Mouse (Mus musculus): ENCODE measurements around the gene Mast4.

The Mast4 gene

DNA sequence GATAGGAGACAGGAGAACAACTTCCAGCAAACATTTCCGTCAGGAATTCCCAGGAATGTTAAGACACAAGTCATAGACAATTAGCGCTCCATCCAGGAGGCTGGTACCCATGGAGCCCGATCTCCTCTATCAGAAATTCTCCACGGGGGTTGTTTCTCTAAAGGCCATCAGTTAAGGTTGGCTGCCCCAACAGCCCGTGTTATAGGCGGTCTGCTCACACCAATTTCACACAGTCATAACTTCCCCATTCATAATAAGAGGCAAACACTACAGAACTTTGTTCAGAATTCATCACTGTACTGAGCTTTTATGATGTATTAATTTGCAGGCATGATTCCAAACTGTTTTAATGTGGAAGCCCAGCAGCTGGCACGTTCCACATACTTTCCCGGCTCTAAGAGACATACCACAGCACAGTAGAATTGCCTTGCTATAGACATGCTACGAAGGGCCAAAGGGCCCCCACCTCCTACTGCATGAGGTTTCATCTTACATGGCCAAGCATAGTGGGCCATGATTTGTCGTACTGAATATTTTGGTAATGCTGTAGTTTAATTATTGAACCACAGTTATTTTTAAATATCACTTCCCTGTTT is 19.1 kb downstream of the Mast4 start:
- no peak for DNase-seq

DNA sequence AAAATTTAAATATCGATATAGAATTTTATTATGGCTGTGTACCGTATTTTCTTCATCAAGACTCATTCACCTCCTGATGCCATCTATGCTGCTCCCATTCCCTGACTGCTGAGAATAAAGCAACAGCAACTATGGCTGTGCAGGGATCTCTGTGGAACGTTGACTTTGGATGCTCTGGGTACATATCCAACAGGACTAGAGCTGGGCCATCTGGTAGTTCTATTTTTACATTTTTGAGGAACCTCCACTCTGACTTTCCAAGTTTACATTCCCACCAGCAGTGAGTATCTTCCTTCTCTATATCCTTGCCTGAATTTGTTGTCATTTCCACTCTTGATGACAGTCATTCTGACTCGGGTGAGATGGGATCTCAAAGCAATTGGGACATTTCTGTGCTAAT is 26.0 kb downstream of the Mast4 start:
- no peak for DNase-seq

DNA sequence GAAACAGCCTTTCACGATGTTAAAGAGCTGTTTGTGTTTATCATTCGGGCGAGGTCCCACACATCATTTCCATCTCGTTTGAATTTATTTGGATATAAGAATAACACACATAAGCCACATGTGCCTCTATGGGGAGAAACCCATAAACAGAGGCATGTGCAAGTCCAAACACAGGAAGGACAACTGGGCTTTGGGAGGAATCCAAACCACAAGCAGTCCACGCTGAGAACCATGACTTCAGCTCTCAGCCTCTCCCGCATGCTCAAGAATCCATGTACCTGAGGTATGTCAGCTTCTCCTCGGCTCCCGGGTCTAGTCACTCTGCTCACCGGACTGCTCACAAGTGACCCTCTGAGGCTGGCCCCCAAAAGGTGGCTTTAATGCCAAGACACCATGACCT is 30.5 kb downstream of the Mast4 start:
- no peak for DNase-seq

DNA sequence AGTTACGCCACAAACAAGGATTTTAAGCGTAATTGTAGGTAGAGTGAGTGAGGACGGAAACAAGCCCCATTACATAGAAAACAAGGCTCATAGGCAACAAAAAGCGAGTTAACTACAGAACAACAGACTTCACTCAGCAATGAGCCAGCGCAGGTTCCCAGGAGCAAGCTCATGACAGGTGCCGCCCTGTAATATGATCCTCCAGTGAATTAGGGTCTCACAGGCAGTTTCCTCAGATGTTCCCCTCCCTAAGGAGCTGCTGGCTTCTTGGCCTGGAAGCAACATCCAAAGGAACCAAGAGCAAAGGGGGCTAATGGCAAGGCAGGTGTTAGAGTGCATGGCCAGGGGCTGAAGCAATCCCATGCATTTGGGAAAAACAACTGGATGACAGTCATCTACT is 31.8 kb downstream of the Mast4 start:
- DNase-seq = no peak

DNA sequence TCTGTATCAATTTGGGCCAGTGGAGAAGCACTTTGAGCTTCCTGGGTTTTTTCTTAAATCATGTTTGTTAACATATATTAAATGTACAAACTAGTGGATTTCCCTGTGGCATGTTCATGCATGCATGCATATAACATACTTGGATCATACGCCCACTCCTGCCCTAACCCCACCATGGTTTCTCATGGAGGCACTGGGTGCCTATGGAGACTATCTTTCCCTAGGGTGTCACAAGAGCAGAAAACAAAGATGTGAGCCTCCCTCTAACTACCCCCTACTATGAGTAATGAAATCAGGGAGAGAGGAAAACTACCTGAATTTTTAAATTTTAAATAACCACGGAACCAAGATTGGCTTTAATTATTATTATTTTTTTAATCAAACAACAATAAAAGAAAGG is 32.2 kb downstream of the Mast4 start:
- no peak for DNase-seq

DNA sequence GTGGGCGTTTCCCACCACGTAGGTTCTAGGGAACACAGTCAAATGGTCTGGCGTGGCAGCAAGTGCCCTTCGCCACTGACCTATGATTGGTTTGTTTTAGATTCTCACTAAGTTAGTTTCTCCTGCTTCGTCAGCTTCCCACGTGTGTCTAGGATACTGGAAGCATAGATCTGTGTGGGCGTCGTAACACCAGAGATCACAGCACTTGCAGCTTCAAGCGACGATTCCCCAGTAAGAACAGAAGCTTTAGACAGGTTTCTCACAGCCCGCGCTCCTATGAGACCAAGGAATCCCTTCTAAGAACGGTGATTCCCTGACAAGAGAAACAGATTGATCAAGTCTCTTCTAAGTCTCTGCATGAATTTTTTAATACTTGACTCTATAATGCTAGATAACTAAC is 39.9 kb downstream of the Mast4 start:
- no peak for DNase-seq

DNA sequence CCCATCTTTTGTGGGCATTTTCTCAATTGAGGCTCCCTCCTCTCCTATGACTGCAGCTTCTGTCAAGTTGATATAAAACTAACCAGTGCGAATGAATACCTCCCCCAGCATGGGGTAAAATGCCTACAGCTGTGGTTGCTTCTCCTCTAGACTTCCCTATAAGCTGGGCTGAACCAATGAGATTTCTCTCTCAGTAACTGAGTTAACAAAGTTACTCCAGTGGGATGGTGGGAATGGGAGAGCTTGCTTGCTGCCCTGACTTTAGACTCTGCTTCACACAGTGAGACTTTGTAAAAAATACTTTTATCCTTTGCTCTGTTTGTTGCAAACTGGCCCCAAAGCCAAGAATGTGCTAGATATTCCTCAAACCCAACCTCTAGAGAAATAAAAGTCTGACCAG is 41.2 kb downstream of the Mast4 start:
- no peak for DNase-seq

DNA sequence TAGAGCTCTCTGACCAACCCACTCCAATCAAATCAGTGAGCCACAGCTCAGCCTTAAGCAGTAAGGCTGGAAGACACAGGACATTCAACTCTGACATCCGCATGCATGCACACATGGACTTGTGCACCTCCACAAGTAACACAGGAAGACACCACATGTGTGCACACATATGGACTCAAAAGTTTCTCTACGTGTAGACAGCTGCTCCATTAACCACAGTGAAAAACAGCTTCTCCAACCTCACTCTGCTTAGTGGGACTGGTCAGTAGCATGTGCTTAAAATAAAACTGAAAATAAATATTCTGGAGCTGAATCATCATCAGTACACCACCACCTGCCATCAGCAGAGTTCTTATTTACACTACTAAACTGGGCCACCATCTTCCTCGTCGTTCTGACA is 43.2 kb downstream of the Mast4 start:
- no peak for DNase-seq

DNA sequence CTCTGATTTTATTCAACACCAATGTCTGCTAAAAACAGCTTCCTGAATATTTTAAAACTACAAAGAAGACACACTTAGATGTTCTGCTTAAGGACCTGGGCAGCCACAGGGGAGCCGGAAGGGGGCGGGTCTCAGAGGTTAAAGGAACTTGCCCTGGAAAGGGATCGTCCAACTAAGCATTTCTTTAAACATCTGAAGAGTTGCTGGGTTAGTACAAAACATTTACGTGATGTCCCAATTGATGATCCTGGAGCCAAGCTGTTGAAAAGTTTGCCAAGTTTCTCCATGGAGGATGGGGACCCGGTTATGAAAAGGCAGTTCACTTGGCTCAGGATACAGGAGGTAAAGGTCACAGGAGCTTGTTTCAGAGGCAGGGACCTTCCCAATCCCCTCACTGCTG is 48.5 kb downstream of the Mast4 start:
- peak; percentile 80 for DNase-seq

DNA sequence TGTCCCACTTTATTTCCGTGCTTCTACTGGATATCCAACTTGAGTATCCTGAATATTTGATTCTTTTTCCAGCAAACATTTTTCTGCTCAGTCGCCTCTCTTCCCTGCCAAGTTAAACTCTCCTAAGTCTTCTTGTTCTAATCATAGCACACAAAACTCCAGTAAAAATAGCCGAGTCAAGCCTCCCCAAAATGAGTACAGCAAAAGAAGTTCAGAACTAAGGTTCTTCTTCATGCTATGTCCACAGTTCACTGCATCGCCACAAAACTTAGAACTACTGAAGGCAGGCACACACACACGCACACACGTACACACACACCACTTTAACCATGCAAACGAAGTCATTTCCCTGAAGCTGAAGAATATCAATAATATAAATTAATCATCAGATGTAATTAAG is 49.3 kb downstream of the Mast4 start:
- no peak for DNase-seq

DNA sequence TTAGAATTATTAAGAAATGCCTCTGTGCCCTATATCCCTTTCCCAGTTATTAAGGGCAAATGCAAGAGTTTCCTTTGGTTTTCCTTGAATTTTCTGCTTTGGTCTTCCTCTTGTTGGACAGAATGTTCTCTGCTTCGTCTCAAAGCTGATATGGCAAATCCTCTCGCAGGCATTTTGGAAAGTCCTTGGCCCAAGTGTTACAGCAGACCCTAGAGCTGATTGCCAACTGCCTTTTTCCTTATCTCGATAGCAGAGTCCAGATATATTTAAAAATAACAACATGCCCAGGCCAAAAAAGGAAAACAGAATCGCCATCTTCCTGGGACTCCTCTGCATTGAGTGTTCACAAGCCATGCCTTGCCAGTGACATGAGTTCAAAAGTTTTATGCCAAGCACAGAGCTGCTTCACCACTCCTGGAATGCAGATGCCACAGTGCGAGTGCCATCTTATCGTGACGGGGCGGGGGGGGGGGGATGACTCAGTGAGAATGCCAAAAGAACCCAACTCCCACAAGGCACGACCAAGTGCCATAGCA is 63.4 kb downstream of the Mast4 start:
- DNase-seq = no peak

DNA sequence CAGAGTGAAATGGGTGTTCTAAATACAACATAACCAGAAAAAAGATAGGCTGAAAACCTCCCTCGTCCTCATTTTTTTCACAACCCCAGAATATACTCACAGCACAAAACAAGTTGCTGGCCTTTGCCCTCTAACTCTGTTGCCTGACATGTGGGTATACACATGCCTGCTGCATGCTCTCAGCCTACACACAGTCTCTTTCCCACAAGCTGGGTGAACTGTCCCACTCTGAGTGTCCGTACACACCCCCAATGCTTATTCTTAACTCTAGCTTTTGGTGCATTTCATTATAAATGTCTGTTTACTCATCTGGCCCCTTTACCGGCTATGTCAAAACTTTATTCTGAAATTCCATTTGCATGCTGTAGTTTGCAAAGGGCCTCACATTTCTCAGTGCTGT is 71.6 kb downstream of the Mast4 start:
- no peak for DNase-seq

DNA sequence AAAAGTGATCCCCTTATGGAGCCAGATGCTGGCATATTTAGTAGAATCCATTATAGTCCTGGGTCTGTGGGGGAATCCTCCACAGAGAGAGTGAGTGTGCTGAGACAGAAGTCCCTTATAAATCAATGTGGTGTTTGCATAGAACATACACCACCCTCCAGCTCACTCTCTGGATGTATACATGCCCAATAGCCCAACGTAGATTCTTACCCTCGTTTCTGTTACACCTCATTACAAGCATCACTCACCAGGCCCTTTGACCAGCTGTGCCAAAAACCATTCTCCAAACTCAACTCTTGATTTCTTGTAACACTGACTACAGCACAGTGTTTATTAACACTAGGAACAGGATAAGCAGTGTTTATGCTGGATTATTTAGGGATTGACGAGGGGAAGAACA is 72.2 kb downstream of the Mast4 start:
- DNase-seq = no peak

DNA sequence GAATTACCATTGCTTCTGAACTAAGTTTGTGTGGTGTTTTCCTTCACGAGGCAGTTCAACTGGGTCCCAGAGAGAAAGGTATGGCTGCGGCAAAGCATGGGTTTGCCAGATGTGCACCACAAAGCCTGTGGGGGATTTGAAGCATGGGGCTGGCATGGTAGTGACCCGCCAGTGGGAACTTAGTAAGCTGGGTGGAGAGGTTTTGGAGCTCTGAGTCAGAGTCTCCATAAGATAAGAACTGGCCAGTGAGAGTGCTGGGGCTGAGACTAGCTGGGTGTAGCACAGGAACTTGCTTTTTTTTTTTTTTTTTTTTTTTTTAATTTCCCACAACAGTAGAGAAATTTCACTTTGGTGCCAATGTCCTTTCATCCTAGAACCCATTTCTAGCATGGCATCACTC is 73.9 kb downstream of the Mast4 start:
- DNase-seq = no peak

DNA sequence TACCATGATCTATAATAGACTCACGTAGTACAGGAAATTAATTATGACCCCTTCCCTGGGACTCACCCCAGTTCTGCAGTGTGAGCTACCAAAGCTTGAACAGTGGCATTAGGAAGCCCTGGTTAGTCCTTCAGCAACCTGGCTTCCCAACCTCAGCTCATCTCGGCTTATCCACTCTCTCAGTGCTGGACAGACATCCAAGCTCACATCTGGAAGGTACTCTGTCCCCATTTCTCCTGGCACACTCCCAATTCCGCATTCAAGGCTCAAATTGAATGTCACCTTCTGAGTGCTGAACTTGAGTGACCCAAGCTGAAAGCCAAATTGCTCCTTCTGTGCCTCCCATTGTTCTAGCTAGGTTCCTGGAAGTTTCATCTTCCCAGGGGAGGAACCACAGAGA is 76.2 kb downstream of the Mast4 start:
- DNase-seq = no peak

DNA sequence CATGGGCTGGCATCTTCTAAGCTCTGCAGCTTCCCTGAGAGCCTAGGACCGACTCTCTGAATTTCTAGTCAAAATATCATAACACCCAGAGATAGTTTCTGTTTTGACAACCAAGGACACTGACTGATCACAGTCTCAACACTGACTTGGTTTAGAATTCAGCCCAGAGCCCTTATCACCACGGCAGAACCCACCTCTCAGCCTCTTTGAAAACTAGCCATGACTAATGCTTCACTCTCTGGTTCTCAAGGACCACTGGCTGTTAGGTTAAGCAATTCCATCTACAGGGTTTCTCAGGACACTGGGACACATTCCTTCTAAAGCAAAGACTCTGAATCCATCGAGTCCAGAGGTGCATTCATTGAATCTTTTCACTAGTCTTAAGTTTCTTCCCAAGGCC is 79.4 kb downstream of the Mast4 start:
- no peak for DNase-seq

DNA sequence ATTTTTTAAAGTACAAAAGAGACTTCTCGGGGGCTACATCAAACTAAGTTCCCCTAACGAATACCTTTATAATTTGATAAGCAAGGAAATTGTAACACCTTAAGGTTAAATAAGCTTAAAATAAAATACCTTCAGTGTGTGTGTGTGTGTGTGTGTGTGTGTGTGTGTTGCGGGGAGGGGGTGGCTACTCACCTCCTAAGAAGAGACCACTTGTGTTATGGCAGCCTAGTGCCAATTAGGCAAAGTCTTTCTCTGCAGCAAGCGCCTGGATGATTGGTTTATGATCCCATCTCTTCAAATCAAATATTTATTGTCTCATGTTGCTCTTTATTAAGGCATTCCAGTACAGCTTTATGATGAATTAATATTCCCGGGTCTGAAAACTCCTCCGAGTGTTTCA is 81.2 kb downstream of the Mast4 start:
- DNase-seq = no peak

DNA sequence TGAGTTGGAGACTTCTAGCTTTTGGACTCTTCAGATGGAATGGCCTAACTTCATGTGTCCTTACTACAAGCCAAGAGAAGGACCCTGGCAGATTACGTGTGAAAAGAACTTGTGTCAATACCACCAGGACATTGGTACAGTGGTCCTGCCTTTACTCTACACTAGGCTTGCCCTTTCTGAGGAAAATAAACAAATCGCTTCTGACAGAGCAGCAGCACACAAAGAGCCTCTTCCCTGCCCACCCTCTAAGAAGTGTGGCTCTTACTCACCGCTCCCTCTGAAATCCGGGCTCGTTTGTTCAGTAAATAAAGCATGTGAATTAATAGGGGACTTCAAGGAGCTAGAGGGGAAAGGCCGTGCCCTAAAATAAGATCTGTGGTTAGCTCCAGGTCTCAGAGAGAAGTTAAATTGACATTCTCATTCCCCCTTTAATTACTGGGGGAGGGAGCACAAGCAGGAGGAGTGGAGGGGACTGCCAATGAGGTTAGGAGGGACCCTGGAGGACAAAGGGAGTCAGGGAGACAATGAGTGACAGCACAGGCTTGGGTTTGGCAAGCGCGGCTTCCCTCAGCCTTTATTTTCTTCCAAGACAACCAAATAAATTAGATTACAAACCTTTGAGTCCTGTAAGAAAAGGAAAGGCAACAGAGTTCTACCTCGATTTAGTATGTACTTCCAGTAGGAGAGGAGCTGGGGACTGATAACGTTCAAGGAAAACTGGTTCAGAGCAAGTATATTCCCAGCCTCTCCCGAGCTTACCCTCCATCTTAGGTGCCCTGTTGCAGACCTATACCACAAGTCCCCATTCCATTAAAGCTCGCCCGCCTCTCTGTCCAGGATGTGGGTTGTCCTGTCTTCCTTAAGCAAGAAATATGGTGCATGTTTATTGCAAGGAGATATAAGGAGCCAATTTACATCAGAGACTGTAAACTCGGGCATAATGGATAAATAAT is 85.9 kb downstream of the Mast4 start:
- DNase-seq = no peak

DNA sequence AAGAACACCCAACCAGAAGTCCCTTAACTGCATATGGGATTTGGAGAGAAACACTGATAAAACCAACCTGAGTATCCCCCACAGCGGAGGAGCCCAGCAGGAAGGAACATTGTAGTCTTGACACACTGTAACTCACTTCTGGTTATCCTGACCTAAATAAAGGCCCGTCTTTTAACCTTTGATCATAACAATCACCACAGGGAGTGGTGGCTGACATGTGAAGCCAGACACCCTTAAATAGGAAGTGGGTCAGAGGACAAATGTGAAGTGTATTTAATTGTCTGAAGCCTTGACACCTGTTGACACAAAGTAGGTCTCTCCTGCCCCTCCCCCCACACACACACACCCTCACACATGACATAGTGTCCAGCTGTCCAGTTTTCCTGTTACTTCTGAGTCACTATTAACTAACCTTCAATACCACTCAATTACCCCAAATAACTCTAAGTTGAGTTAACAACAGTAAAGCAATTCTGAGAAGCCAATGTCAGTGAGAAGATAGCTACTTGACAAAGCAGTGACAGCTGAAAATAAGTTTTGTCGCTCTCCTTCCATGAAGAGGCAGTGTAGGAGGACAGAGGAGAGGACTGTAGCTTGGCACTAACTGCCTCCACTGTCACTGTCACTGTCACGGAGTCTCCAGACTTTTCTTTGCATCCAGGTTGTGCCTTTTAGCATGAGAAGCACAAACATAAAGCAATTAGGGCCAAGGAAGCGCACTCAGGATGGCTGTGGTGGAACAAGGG is 87.2 kb downstream of the Mast4 start:
- peak; percentile 61 for DNase-seq

DNA sequence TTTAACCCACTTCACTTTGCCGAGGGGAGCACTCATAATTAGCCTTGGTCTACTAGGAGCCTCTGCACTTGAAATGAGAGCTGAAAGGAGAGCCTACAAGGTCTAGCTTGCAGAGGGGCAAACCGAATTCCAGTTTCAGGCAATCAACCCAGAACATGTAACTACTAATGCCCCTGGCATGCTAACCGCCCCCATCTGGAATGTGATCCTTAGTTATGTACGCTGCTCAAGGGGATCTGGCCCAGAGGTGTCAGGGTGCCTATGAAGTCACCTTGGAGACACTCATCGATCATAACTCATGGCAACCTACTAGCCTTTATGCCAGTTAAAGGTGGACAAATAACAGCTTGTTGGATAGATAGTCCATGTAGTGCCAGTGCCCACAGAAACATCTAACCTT is 88.9 kb downstream of the Mast4 start:
- no peak for DNase-seq

DNA sequence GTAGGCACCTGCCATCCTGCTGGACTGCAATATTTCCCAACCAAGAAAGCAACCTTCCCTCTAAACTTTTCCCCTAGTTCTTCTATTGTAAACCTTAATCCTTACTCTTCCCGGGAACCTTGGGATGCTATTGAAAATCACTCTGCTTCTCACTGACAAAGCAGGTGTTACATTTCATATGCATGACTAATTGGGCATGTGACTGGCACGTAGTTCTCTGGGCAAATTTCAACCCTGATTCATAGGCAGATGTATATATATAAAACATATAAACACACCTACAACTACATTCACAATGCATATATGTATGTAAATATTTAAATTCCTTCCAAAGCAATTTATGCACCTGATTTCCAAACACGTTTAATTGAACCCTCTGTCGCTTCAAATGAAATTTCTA is 90.2 kb downstream of the Mast4 start:
- DNase-seq = peak; percentile 58

DNA sequence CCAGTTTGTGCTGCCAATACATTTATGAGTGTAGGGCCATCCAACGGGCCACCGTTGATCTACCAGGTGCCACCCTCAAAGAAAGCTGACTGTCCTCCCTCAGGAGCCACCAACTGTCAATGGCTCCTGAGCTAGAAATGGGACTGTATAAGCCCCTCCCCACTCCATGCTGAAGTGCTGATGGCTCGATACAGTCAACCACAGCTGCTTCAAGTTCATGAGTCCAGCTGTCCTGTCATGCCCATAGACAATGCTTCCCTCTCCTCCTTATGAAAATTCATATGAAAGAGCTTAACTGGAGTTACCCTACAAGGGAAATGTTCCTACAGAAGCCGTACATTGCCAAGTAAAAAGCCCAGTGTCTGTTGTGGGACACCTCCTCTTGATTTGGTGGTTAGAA is 93.2 kb downstream of the Mast4 start:
- DNase-seq = no peak

DNA sequence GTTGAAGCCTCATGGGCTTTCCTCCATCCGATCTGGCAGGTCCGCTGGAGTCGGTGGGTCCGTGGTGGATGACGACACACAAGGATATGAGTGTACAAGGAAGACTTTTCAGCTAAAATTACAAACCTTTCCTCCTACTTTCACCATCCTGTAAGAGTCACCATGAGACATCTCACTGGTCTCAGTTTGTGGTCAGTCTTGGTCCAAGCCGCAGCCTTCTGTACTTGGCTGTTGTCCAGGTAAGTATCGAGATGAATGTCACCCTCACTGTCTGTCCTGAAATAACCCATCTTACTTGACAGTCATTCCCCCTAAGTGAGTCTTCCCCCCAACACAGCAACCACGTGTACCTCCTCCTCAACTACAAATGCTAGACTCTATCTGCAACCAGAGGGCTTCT is 94.6 kb downstream of the Mast4 start:
- DNase-seq = no peak

Data from kidney, adult 9 months (tissue).